Mouse (Mus musculus) bone marrow macrophage, adult 2 months (primary cell): ENCODE results near the gene Ifngr1.

ENCODE experiments used
- CTCF ChIP-seq: IDR thresholded peaks from 2 replicates; pipeline ENCODE4 v1.5.1; 2012; ENCODE audit warnings: low read depth, mild to moderate bottlenecking, low read length, moderate library complexity
- POLR2A ChIP-seq: IDR thresholded peaks from 2 replicates; pipeline ENCODE4 v1.6.1; 2012; ENCODE audit warnings: mild to moderate bottlenecking, low read depth, low read length, borderline replicate concordance

DNA sequence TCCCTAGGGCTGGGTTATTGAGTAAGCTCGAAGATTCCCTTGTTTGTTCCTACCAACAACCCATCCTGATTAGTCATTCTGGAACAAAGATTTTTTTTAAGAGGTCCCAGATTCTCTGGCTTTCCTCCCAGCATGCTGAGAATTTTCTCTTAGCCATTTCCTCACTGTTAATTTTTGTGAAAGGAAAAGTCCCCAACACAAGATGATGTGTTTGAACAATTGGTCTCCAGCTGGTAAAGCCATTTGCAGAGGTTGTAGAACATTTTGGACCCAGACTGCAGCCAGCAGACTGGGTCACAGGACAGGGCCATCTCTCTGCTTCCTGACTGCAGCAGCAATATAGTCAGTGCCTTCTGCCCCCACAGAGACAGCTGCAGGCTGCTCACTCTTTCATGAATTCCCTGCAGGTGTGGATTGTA lies 28.3 kb upstream of the Ifngr1 start:
- TF ChIP-seq POLR2A (no peak), CTCF (no peak)
